Mouse (Mus musculus) forebrain, embryonic 11.5 days (tissue): Measurements from ENCODE around the gene Car11. TPM values are rescaled to one million over a fixed set of nuclear protein-coding genes. Genes with fewer than 3 reads are reported as not detected.

Experiments
- ATAC-seq: fragments of 200-750 bp; cut with Nextera tagmentation; replicated peaks from 2 replicates; pipeline ENCODE4 v1.8.0; 2017; ENCODE audit warnings: moderate TSS enrichment; ENCODE audit not compliant: low FRiP score
- DNase-seq: peaks from one replicate; pipeline ENCODE4 v3.0.0-alpha.2; 2017; ENCODE audit warnings: low spot score
- H3K27ac ChIP-seq: fragments of 300-500 bp; sonication (generic); 2 replicates; pipeline ENCODE4 v1.5.1; 2014; ENCODE audit warnings: low read depth, low read length
- H3K27me3 ChIP-seq: fragments of 300-500 bp; sonication (generic); 2 replicates; pipeline ENCODE4 v1.6.1; 2014; ENCODE audit warnings: mild to moderate bottlenecking, low read length, mixed read lengths; ENCODE audit not compliant: control insufficient read depth, insufficient read depth
- H3K36me3 ChIP-seq: fragments of 300-500 bp; sonication (generic); 2 replicates; pipeline ENCODE4 v1.6.1; 2014; ENCODE audit warnings: mild to moderate bottlenecking, low read length, moderate library complexity, mixed read lengths; ENCODE audit not compliant: control insufficient read depth, insufficient read depth
- H3K4me1 ChIP-seq: fragments of 300-500 bp; sonication (generic); replicated peaks from 2 replicates; pipeline ENCODE4 v1.6.1; 2014; ENCODE audit warnings: low read length, mixed read lengths; ENCODE audit not compliant: control insufficient read depth, insufficient read depth
- H3K4me2 ChIP-seq: fragments of 300-500 bp; sonication (generic); 2 replicates; pipeline ENCODE4 v1.6.1; 2014; ENCODE audit warnings: low read depth, mild to moderate bottlenecking, low read length, moderate library complexity, mixed read lengths; ENCODE audit not compliant: severe bottlenecking
- H3K4me3 ChIP-seq: fragments of 300-500 bp; sonication (generic); 2 replicates; pipeline ENCODE4 v1.5.1; 2014; ENCODE audit warnings: low read depth, low read length
- H3K9ac ChIP-seq: fragments of 300-500 bp; sonication (generic); 2 replicates; pipeline ENCODE4 v1.6.1; 2014; ENCODE audit warnings: low read length
- H3K9me3 ChIP-seq: fragments of 300-500 bp; sonication (generic); 2 replicates; pipeline ENCODE4 v1.6.1; 2016; ENCODE audit warnings: low read length, mixed read lengths; ENCODE audit not compliant: control insufficient read depth
- whole genome bisulfite sequencing: fragments of 180-500 bp; shearing (Covaris S2); extraction: QIAGEN DNeasy Blood & Tissue Kit; methylation state at CpG from one replicate; pipeline ENCODE4 v1.1.7; 2014; 5-methylcytosine and 5-hydroxymethylcytosine counted together
- polyA plus RNA-seq: library from polyadenylated mRNA; unstranded; fragments of >200 nt; fragmentation: Nextera tagmentation; extraction: Ambion mirVana; gene quantifications from 2 replicates; pipeline ENCODE4 v1.2.1, GENCODE M21; 2014

Car11 gene
- polyA plus RNA-seq, 1 experiment from 2014 or later, result 3.6 TPM

DNA sequence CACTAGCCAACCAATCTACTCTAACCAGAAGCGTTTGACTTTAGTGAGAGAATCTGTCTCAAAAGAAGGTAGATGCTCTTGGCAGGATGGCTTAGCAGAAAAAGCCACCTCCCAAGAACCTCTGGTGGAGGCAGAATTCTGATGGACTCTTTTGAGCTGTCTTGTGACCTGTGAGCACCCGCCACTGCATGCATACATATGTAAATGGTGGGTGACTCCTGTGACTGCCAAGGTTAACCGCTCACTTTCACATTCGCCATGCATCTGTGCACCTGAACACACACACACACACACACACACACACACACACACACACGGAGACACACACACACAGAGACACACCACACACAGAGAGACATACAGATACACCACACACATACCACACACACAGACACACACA lies 47.8 kb downstream of the Car11 start:
- Histone ChIP-seq H3K9ac (no peak overlapping the region), H3K9me3 (no peaks in the 10 kb centered on the region), H3K4me3 (no peak overlapping the region), H3K4me2 (no peak overlapping the region), H3K27ac (no peak overlapping the region), H3K4me1 (no peaks in the 10 kb centered on the region), H3K27me3 (no peaks in the 10 kb centered on the region), H3K36me3 (no peaks in the 10 kb centered on the region)
- DNase-seq (no peak), ATAC-seq (no peak)
- WGBS, result 78% methylated on average over 5 of the region's 5 CpGs

DNA sequence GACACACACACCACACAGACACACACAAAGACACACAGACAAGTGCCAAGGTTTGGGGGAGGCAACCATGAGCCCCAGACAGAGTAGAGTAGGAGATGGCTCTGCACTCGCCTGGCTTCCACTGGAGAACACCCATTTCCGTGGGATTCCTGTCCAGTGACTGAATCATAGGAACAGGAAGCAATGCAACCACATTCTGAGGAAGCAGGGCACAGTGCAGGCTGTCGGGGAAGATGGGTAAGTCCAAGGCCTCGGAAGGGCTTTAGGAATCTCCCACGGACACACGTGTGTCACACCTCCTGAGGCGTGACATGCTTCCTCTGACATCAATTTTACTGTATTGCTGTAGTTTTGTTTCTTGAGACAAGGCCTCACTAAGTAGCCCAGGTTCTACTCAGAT lies 48.5 kb downstream of the Car11 start:
- H3K4me1 ChIP-seq, result no peaks in the 10 kb centered on the region
- WGBS, result 77% methylated on average over 7 of the region's 7 CpGs

DNA sequence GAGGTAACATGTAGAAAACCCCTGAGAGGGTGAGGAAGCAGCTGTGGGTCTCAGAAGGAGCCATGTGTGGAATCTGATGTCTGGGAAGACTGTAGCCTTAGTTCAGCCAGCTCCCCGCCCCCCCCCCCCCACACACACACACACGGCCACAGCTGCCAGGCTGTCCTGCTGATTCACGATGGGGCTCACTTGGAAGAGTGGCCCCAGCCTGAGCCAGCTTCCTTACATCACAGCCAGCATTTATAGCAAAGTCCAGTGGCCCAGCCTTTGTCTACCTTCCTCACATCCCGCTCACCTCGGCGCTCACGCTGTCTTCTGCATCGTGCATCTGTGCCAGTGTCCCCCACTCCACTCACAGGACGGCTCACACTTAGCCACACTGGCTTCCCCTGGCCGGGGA lies 49.8 kb downstream of the Car11 start:
- 56% methylated on average over 8 of the region's 10 CpGs for WGBS

More for the DNA sequence above, 48.5 kb downstream of the Car11 start:
- no peak overlapping the region for H3K9ac ChIP-seq
- no peaks in the 10 kb centered on the region for H3K27me3 ChIP-seq
- no peaks in the 10 kb centered on the region for H3K9me3 ChIP-seq
- no peak overlapping the region for H3K27ac ChIP-seq
- ATAC-seq (no peak), DNase-seq (no peak)
- H3K4me3 ChIP-seq, result no peak overlapping the region
- H3K4me2 ChIP-seq, result no peak overlapping the region
- no peaks in the 10 kb centered on the region for H3K36me3 ChIP-seq

DNA sequence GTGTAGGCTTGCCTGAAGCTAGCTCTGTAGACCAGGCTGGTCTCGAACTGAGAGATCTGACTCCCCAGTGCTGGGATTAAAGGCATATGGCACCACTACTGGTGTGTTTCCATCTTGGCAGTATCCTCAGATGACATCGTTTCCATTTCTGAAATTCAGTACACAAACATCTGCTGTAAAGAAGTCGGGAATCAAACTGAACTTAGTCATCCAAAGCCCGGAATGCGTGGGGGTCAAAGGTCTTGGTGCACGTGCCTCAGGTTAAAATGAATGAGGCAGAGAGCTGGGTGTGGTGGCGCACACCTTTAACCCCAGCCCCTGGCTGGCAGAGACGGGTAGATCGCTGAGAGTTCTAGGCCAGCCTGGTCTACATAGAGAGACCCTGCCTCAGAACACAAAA lies 50.5 kb downstream of the Car11 start:
- Histone ChIP-seq H3K4me3 (no peak overlapping the region), H3K27me3 (no peaks in the 10 kb centered on the region), H3K9ac (no peak overlapping the region), H3K4me1 (no peaks in the 10 kb centered on the region), H3K4me2 (no peak overlapping the region), H3K36me3 (no peaks in the 10 kb centered on the region), H3K9me3 (no peaks in the 10 kb centered on the region), H3K27ac (no peak overlapping the region)
- no peak for ATAC-seq
- no peak for DNase-seq
- WGBS, result 81% methylated on average over 9 of the region's 9 CpGs

More for the DNA sequence above, 49.8 kb downstream of the Car11 start:
- Histone ChIP-seq H3K4me1 (no peaks in the 10 kb centered on the region), H3K9me3 (no peaks in the 10 kb centered on the region), H3K27ac (no peak overlapping the region), H3K4me3 (no peak overlapping the region), H3K36me3 (no peaks in the 10 kb centered on the region), H3K4me2 (no peak overlapping the region), H3K27me3 (no peaks in the 10 kb centered on the region), H3K9ac (no peak overlapping the region; the same call in 1 of the 2 replicates)
- ATAC-seq (no peak), DNase-seq (no peak)

Other genes starting within 250 kb of the Car11 start
- gene Ftl1, start 240.0 kb upstream of the Car11 start, polyA plus RNA-seq, result 4,947 and 5,145 TPM in 2 replicates
- 192 and 202 TPM in 2 replicates for gene Bax, start 232.9 kb upstream of the Car11 start, polyA plus RNA-seq
- 0.13 and 0.29 TPM in 2 replicates for gene Tulp2, start 218.0 kb upstream of the Car11 start, polyA plus RNA-seq
- gene Gm45808, start 213.0 kb upstream of the Car11 start, polyA plus RNA-seq, result not detected in 2 replicates
- 4.3 and 4.6 TPM in 2 replicates for gene Dhdh, start 211.0 kb upstream of the Car11 start, polyA plus RNA-seq
- gene Nucb1, start 189.4 kb upstream of the Car11 start, polyA plus RNA-seq, result 90.4 and 109 TPM in 2 replicates
- 17.4 and 17.8 TPM in 2 replicates for gene Ppp1r15a, start 173.6 kb upstream of the Car11 start, polyA plus RNA-seq
- gene Plekha4, start 173.5 kb upstream of the Car11 start, polyA plus RNA-seq, result 0.80 and 1.5 TPM in 2 replicates
- gene Hsd17b14, start 144.9 kb upstream of the Car11 start, polyA plus RNA-seq, result 0.25 and 1.2 TPM in 2 replicates
- gene Bcat2, start 129.7 kb upstream of the Car11 start, polyA plus RNA-seq, result 24.8 and 25.7 TPM in 2 replicates
- not detected in 2 replicates for gene Fgf21, start 84.4 kb upstream of the Car11 start, polyA plus RNA-seq
- gene Fut1, start 82.6 kb upstream of the Car11 start, polyA plus RNA-seq, result not detected in 2 replicates
- not detected in 2 replicates for gene Izumo1, start 78.0 kb upstream of the Car11 start, polyA plus RNA-seq
- 6.5 and 7.3 TPM in 2 replicates for gene Rasip1, start 72.4 kb upstream of the Car11 start, polyA plus RNA-seq
- 1.7 and 3.3 TPM in 2 replicates for gene Mamstr, start 59.9 kb upstream of the Car11 start, polyA plus RNA-seq
- 0.15 TPM in 1 of 2 replicates, not detected in the other for gene Fut2, start 33.4 kb upstream of the Car11 start, polyA plus RNA-seq
- gene Ntn5, start 15.8 kb upstream of the Car11 start, polyA plus RNA-seq, result 0.41 TPM in 1 of 2 replicates, not detected in the other
- gene Sec1, start 5.4 kb upstream of the Car11 start, polyA plus RNA-seq, result 0.39 and 0.52 TPM in 2 replicates
- gene Dbp, start 5.2 kb downstream of the Car11 start, polyA plus RNA-seq, result 2.9 and 3.3 TPM in 2 replicates
- gene Rpl18, start 15.6 kb downstream of the Car11 start, polyA plus RNA-seq, result 936 and 958 TPM in 2 replicates
- gene Sphk2, start 18.2 kb downstream of the Car11 start, polyA plus RNA-seq, result 27.0 and 27.9 TPM in 2 replicates
- gene Fam83e, start 21.4 kb downstream of the Car11 start, polyA plus RNA-seq, result 0.80 and 1.2 TPM in 2 replicates
- not detected in 2 replicates for gene Spaca4, start 26.0 kb downstream of the Car11 start, polyA plus RNA-seq
- gene Lmtk3, start 83.9 kb downstream of the Car11 start, polyA plus RNA-seq, result 5.2 and 6.6 TPM in 2 replicates
- 1.4 and 1.6 TPM in 2 replicates for gene Sult2b1, start 84.8 kb downstream of the Car11 start, polyA plus RNA-seq
- 194 and 207 TPM in 2 replicates for gene Cyth2, start 114.7 kb downstream of the Car11 start, polyA plus RNA-seq
- gene Kcnj14, start 124.9 kb downstream of the Car11 start, polyA plus RNA-seq, result 0.37 and 0.45 TPM in 2 replicates
- gene Grwd1, start 131.1 kb downstream of the Car11 start, polyA plus RNA-seq, result 84.8 and 88.2 TPM in 2 replicates
- 68.3 and 69.4 TPM in 2 replicates for gene Kdelr1, start 172.9 kb downstream of the Car11 start, polyA plus RNA-seq
- gene Grin2d, start 178.5 kb downstream of the Car11 start, polyA plus RNA-seq, result 0.16 and 0.31 TPM in 2 replicates
- gene Syngr4, start 196.9 kb downstream of the Car11 start, polyA plus RNA-seq, result 1.1 and 2.1 TPM in 2 replicates
- gene Tmem143, start 197.1 kb downstream of the Car11 start, polyA plus RNA-seq, result 2.6 and 3.2 TPM in 2 replicates
- gene Emp3, start 221.6 kb downstream of the Car11 start, polyA plus RNA-seq, result 15.2 and 20.6 TPM in 2 replicates
- 2.4 and 3.1 TPM in 2 replicates for gene Ccdc114, start 224.2 kb downstream of the Car11 start, polyA plus RNA-seq